Comparison of ENCODE assay signal across 8 mouse cellular contexts in genomic region chr10:75827668-75828360, GRCm38 (mm10). TPM values are rescaled to one million over a fixed set of nuclear protein-coding genes. Genes with fewer than 3 reads are reported as not detected.
DNase-seq lines count a peak whose midpoint lies in the region; ATAC-seq lines count a peak whose summit lies in the region.

No protein-coding gene starts in this region.

- 87% methylated on average over 4 of the region's 4 CpGs for WGBS in heart, embryonic 14.5 days
- WGBS in forebrain, embryonic 13.5 days: 94% methylated on average over 4 of the region's 4 CpGs

- H3K4me1 ChIP-seq in heart, embryonic 14.5 days (ENCODE audit: control insufficient read depth in 2 of 2, insufficient read depth in 2 of 2, low read length in 2 of 2): no peaks in the 10 kb centered on the region
- H3K4me1 ChIP-seq in forebrain, embryonic 13.5 days: 0 out of 2 replicates have a peak, but pooled peaks cover 4% of the 10 kb centered on the region

- peaks cover 5% of the 10 kb centered on the region; the same call in 1 of the 2 replicates for H3K27me3 ChIP-seq in heart, embryonic 14.5 days (ENCODE audit: control insufficient read depth, insufficient read depth, low read length)
- H3K27me3 ChIP-seq in forebrain, embryonic 13.5 days: peaks cover 7% of the 10 kb centered on the region

- ATAC-seq in heart, embryonic 14.5 days (ENCODE audit: insufficient number of reproducible peaks, insufficient read depth, low FRiP score, low read depth): 0 out of 2 replicates have a peak, but pooled peaks have one; percentile 26
- ATAC-seq in forebrain, embryonic 13.5 days: no peak

- 0 out of 2 replicates have a peak, but pooled peaks cover 2% of the 10 kb centered on the region for H3K9me3 ChIP-seq in heart, embryonic 14.5 days (ENCODE audit: control insufficient read depth, low read length)
- H3K9me3 ChIP-seq in forebrain, embryonic 13.5 days (replicated peaks): no peaks in the 10 kb centered on the region

- peak; percentile 54 to 58 for DNase-seq in right cerebral cortex, postnatal 10 days (ENCODE audit: low spot score in 2 of 2)
- no peak for DNase-seq in right cerebral cortex, postnatal 36 days (ENCODE audit: low spot score in 2 of 2)
- peak; percentile 59 for DNase-seq in cerebellum, adult 8-10 months
- peak; percentile 56 for DNase-seq in lung, postnatal 36 days
- no peak for DNase-seq in spleen, postnatal 4 days (ENCODE audit: low spot score in 2 of 2)
- no peak for DNase-seq in neural tube, embryonic 10.5 days (ENCODE audit: extremely low spot score, low spot score)

- no peak overlapping the region for H3K4me2 ChIP-seq in heart, embryonic 14.5 days (ENCODE audit: low read length)
- H3K4me2 ChIP-seq in forebrain, embryonic 13.5 days: no peak overlapping the region

- no peak overlapping the region for H3K4me3 ChIP-seq in heart, embryonic 14.5 days (ENCODE audit: control insufficient read depth in 1 of 2, insufficient read depth in 1 of 2, low read depth in 1 of 2, low read length in 2 of 2)
- H3K4me3 ChIP-seq in forebrain, embryonic 13.5 days: no peak overlapping the region

- no peaks in the 10 kb centered on the region for H3K36me3 ChIP-seq in heart, embryonic 14.5 days (ENCODE audit: control insufficient read depth, insufficient read depth, low read length)
- no peaks in the 10 kb centered on the region for H3K36me3 ChIP-seq in forebrain, embryonic 13.5 days (ENCODE audit: poor library complexity, severe bottlenecking)

- H3K9ac ChIP-seq in heart, embryonic 14.5 days (ENCODE audit: low read length): no peak overlapping the region
- no peak overlapping the region for H3K9ac ChIP-seq in forebrain, embryonic 13.5 days

- no peak overlapping the region for H3K27ac ChIP-seq in heart, embryonic 14.5 days (replicated peaks in 1 of 2; ENCODE audit: control insufficient read depth in 1 of 2, insufficient read depth in 1 of 2, low read depth in 2 of 2, low read length in 2 of 2)
- no peak overlapping the region for H3K27ac ChIP-seq in forebrain, embryonic 13.5 days

RNA-seq across cellular contexts. Expression of gene Gstt4, which starts 5.5 kb away (rescaled TPM):
- polyA plus RNA-seq in heart, embryonic 14.5 days (2014; fragmentation: Nextera tagmentation; extraction: Ambion mirVana): not detected in 2 replicates
- not detected in 2 replicates for polyA plus RNA-seq in forebrain, embryonic 13.5 days (2015; fragmentation: Nextera tagmentation; extraction: Ambion mirVana)

RNA-seq across cellular contexts. Expression of gene Gstt2, which starts 9.4 kb away (rescaled TPM):
- polyA plus RNA-seq in heart, embryonic 14.5 days (2014; fragmentation: Nextera tagmentation; extraction: Ambion mirVana): 12.6 and 13.5 TPM in 2 replicates
- polyA plus RNA-seq in forebrain, embryonic 13.5 days (2015; fragmentation: Nextera tagmentation; extraction: Ambion mirVana): 4.0 and 4.4 TPM in 2 replicates

RNA-seq across cellular contexts. Expression of gene Gstt1, which starts 29.4 kb away (rescaled TPM):
- polyA plus RNA-seq in heart, embryonic 14.5 days (2014; fragmentation: Nextera tagmentation; extraction: Ambion mirVana): 8.6 and 13.5 TPM in 2 replicates
- 6.4 and 6.5 TPM in 2 replicates for polyA plus RNA-seq in forebrain, embryonic 13.5 days (2015; fragmentation: Nextera tagmentation; extraction: Ambion mirVana)

RNA-seq across cellular contexts. Expression of gene Mif, which starts 32.2 kb away (rescaled TPM):
- polyA plus RNA-seq in heart, embryonic 14.5 days (2014; fragmentation: Nextera tagmentation; extraction: Ambion mirVana): 2,486 and 2,703 TPM in 2 replicates
- 1,962 and 1,979 TPM in 2 replicates for polyA plus RNA-seq in forebrain, embryonic 13.5 days (2015; fragmentation: Nextera tagmentation; extraction: Ambion mirVana)

RNA-seq across cellular contexts. Expression of gene Gstt3, which starts 46.6 kb away (rescaled TPM):
- 3.2 and 5.0 TPM in 2 replicates for polyA plus RNA-seq in heart, embryonic 14.5 days (2014; fragmentation: Nextera tagmentation; extraction: Ambion mirVana)
- 0.45 and 0.52 TPM in 2 replicates for polyA plus RNA-seq in forebrain, embryonic 13.5 days (2015; fragmentation: Nextera tagmentation; extraction: Ambion mirVana)

Comparison
In these comparisons a context has a peak if more than half of its experiments do, and no peak if none do; other contexts are left out.
1. DNase-seq: peak in right cerebral cortex, postnatal 10 days (2 of 2), cerebellum, adult 8-10 months (single experiment) and lung, postnatal 36 days (single experiment); none in right cerebral cortex, postnatal 36 days (0 of 2), spleen, postnatal 4 days (0 of 2) and neural tube, embryonic 10.5 days (single experiment).